Comparison of ENCODE assay signal across 8 mouse cellular contexts in the genomic region with DNA sequence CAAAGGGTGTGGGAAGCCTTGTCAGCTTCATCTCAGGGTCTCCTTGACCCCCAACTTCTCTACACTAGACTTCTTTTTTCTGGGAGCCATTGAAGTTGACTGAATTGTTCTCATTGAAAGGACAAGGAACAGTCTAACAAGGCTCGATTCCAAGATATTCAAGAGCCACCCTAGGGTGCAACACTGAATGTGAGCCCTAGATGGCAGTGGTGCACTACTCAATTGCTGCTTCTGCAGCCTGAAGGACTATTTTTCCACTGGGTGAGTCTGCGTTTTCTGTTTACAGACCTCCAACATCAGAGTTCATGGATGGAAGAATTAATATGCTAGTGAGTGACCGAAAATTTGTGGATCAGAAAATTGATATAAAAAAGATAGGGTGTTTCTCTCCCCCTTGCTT.
A peak's percentile ranks its signal among the peaks of the same experiment; 100 is the strongest.
DNase-seq lines count a peak whose midpoint lies in the region; TF ChIP-seq lines count a peak whose summit lies in the region.
"Not testable (repeated sequence)": the region's sequence is repeated elsewhere in the genome, so short reads cannot be mapped to it uniquely, and the experiment has no call there.

No protein-coding gene starts in this region.

- H3K4me3 ChIP-seq in E14TG2a.4 (replicated peaks; ENCODE audit: low read length); bone marrow macrophage, adult 2 months (ENCODE audit: insufficient read depth, low read length); embryonic facial prominence, embryonic 10.5 days: not testable (repeated sequence)

- peak; percentile 72 for TF ChIP-seq CTCF in E14TG2a.4 (conservative IDR thresholded peaks at IDR 0.05; ENCODE audit: low read length)
- TF ChIP-seq CTCF in bone marrow macrophage, adult 2 months (IDR thresholded peaks at IDR 0.05; ENCODE audit: low read depth, low read length), result peak; percentile 16; the same call in 1 of the 2 replicates

- peak; percentile 11 for DNase-seq in embryonic facial prominence, embryonic 10.5 days (ENCODE audit: low spot score)
- peak; percentile 60 to 67 for DNase-seq in heart, postnatal 10 days
- peak; percentile 68 for DNase-seq in layer of hippocampus, adult 11-12 months (ENCODE audit: low spot score)
- peak; percentile 15 for DNase-seq in liver
- DNase-seq in ovary, postnatal 36 days (ENCODE audit: low spot score), result peak; percentile 58
- DNase-seq in thymus, postnatal 25 days, result peak; percentile 36

- H3K9me3 ChIP-seq in E14TG2a.4 (ENCODE audit: low read length), result peaks cover 26% of the 10 kb centered on the region
- H3K9me3 ChIP-seq in embryonic facial prominence, embryonic 10.5 days, result peaks cover 17% of the 10 kb centered on the region

- TF ChIP-seq POLR2A in bone marrow macrophage, adult 2 months (IDR thresholded peaks at IDR 0.05; ENCODE audit: borderline replicate concordance, low read depth, low read length), result not testable (repeated sequence)

- H3K27me3 ChIP-seq in E14TG2a.4 (ENCODE audit: insufficient read depth, low read length); embryonic facial prominence, embryonic 10.5 days (replicated peaks; ENCODE audit: low read depth, poor library complexity, severe bottlenecking): not testable (repeated sequence)

- not testable (repeated sequence) for H3K36me3 ChIP-seq in E14TG2a.4 (ENCODE audit: insufficient read depth, low read length); embryonic facial prominence, embryonic 10.5 days (replicated peaks)

- H3K4me1 ChIP-seq in E14TG2a.4 (replicated peaks; ENCODE audit: low read depth, low read length); bone marrow macrophage, adult 2 months (ENCODE audit: control insufficient read depth, insufficient read depth, low read length); embryonic facial prominence, embryonic 10.5 days: not testable (repeated sequence)

- WGBS in embryonic facial prominence, embryonic 10.5 days, result 56% methylated on average over 3 of the region's 3 CpGs

- intact Hi-C loops in heart, postnatal 10 days (cut with DNase I), result loop anchor here (5.0 kb wide), 1 partner anchor 755 kb away; no protein-coding TSS in a partner anchor

- not testable (repeated sequence) for H3K27ac ChIP-seq in bone marrow macrophage, adult 2 months (ENCODE audit: insufficient read depth, low read depth, low read length); embryonic facial prominence, embryonic 10.5 days (replicated peaks)

Comparison
In these comparisons a context has a peak if more than half of its experiments do, and no peak if none do; other contexts are left out.
1. DNase-seq: peak in every context shown above with its lines; median percentile 68 in layer of hippocampus, adult 11-12 months; 64 in heart, postnatal 10 days; 58 in ovary, postnatal 36 days; 36 in thymus, postnatal 25 days; 15 in liver; 11 in embryonic facial prominence, embryonic 10.5 days.